Mouse (Mus musculus) adipocyte (in vitro differentiated cells): ENCODE results near the gene Rab7b.

ENCODE experiments used
- DNase-seq: peaks from one replicate; pipeline ENCODE4 v3.0.0-alpha.2; 2016; ENCODE audit warnings: low spot score

The Rab7b gene

DNA sequence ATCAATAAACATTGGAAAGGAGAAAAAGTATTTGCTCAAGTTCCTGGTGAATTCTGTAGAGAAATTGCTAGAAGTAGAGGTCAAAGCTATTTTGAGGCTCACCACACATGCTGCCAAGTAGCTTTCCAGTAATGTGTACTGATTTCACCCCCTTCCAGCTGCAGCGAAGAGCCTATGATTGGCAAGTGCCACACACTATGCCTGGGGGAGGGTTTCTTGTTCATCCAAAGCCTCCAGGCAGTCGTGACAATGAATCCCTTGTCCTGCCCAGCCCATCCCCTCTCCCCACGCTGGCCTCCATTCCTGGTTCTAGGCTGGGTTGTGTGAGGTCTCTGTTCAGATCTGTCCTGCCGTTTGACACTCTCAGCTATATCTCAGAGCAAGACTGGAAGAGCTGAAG is 7.8 kb downstream of the Rab7b start:
- DNase-seq: peak; percentile 70

DNA sequence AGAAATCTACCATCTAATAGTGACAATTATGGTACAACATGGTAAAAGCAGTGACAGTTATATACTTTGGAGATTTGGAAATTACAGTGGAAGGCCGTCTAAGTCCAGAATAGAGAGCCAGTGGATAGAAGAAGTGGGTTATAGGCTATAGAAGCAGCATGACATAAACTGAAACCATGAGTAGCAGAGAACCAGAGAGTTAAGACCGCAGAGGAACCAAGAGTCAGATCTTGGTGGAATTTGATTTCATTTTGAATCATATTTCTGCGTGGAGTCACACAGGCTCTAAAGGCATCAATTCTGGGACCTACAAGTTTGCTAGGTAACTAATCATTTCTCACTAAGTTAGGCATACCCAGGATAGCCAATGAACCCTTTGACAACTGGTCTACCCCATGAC is 10.3 kb downstream of the Rab7b start:
- no peak for DNase-seq

DNA sequence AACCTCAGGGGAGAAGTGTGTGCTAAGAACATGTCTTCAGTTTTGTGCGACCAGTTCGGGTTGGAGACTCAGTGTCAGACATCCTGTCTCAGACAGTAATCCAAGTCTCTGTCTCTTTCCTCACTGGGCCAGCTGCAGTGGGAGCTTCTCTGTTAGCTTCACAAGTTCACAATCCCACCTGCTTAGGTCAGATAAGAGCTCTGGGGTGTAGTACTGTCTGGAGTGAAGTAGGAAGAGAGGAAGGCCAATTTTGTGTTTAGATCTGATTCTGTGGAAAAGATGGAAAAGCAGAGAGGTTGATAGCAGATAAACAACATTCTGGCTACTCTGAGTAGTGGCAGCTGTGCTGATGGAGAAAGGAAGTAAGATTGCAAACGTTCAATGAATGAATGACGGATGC is 11.1 kb downstream of the Rab7b start:
- DNase-seq: no peak

DNA sequence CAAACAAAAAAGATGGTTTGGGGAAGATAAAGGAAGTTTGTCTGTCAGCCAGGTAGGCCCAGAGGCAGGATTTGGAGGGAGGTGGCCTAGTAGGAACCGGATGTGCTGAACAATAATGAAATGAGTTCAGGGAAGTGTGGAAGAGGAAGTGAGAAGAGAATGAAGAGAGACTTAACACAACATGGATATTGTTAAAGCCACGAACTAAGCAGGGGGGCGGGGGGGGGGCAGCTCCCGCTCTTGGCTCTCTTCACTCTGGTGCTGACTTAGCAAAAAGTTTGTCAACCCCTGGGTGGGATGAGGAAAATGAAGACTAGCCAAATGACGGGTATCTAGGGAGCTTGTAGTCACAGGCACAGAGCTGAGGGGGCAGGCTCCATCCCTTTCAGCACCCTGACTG is 12.0 kb downstream of the Rab7b start:
- no peak for DNase-seq

DNA sequence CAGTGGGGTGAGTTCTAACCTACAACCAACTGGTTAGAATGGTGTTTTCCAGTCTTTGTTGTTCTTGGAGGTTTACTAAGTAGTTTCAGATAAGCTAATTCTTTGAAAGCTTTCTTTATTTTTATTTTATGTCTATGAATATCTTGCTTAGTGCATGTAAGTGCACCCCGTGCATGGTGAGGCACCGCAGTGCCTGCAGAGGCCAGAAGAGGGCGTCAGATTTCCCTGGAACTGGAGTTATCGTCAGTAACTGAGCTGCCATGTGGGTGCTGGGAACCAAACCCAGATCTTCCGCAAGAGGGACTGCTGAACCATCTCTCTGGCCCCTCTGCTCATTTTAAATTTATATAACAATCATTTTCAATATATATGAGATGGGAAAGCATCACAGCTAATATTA is 12.9 kb downstream of the Rab7b start:
- no peak for DNase-seq

DNA sequence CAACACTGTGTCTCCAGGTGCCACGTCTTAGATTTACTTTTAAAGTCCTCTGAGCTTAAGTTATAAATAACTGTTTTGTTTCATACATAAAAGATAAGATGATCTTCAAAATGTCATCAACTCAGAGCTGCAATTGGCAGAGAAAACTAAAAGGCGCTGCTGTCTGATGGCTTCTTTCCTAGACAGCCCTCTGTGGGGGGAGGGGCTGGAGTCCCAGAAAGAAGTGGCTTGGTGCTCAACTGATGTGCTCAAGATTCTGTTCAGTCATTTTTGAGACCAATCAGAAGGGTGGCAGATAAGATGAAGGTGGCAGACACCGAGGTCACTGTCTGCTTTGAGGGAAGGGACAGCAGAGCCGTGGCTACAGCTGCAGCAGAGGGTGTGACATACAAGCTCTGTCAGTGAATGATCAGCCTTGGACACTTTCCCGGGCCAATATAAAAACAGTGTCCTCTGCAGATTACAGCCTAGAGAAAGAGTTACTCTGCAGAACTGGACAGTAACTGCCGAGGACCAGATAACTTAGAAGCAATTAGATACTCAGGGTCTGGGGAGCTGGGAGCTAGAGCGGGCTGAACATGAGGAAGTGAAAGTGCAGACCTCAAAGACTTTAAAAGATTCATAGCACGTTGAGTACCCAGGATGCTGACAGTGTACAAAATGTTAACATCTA is 13.7 kb downstream of the Rab7b start:
- DNase-seq: no peak

DNA sequence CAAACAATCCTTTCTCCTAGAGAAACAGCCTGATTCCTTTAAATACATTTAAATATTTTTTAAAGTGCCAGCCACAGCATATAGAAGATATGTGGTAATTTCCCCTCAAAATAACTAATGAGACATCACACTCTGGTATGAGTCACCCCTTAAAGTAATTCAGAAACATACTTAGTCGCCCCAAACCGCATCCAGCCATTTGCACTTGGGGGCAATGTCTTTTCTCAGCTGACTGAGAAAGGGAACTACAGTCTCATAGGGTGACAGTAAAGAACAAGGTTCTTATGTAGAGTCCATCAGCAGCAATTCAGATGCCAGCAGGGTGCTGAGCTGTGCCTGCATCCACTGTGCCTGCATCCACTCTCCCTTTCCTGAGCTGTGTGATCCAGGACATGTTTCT is 15.0 kb downstream of the Rab7b start:
- DNase-seq: no peak

DNA sequence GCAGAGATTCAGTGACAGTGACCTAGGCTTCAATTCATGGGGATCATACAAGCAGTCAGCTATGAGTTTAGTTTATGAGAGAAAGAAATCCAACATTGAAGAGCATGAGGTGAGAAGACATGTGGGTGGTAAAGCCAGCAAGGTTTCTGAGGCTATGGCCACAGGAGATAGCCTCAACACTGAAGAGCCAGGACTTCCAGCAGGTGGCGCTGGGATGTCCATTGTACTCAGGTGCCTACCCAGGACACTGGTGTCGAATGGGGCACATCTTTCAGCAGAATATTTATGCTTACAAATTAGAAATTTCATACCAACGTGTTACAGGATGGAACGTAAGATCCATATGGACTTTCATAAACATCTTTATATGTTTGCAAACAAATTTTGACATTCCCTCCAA is 19.8 kb downstream of the Rab7b start:
- peak; percentile 61 for DNase-seq

DNA sequence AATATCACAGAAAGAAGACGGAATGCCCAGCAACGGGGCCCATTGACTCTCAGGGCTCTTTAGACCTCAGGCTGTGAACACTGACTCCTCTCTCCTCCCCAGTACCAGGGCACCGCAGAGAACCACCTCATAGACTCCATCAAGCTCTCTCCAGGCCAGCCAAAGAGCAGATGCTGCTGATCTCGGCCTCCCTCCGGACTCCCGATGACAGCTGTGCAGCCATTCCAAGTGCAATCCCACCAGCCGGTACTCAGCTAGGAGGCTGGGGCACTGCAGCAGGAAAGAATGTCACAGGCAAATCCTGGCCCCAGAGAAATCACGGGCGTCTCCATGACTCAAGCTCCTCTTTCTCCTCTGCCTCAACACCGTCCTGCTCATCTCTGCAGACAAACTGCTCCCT is 23.0 kb downstream of the Rab7b start:
- DNase-seq: no peak

DNA sequence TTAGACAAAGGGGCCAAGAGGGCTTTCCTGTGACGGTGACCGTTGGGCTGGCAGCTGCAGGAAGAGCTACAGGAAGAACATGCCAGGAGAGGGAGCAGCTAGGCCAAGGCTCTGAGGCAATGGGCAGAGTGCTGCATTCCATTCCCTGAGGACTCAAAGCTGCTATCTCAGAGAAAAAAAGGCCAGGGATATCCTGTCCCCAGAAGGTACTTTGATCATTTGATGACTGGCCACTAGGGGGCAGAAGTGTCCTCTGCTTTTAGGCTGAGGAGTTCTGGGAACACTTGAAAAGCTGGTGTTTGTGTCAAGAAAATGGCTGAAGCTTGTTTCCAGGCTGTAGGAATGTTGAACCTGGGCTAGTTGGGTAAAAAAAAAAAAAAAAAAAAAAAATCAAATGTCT is 23.9 kb downstream of the Rab7b start:
- DNase-seq: peak; percentile 90

DNA sequence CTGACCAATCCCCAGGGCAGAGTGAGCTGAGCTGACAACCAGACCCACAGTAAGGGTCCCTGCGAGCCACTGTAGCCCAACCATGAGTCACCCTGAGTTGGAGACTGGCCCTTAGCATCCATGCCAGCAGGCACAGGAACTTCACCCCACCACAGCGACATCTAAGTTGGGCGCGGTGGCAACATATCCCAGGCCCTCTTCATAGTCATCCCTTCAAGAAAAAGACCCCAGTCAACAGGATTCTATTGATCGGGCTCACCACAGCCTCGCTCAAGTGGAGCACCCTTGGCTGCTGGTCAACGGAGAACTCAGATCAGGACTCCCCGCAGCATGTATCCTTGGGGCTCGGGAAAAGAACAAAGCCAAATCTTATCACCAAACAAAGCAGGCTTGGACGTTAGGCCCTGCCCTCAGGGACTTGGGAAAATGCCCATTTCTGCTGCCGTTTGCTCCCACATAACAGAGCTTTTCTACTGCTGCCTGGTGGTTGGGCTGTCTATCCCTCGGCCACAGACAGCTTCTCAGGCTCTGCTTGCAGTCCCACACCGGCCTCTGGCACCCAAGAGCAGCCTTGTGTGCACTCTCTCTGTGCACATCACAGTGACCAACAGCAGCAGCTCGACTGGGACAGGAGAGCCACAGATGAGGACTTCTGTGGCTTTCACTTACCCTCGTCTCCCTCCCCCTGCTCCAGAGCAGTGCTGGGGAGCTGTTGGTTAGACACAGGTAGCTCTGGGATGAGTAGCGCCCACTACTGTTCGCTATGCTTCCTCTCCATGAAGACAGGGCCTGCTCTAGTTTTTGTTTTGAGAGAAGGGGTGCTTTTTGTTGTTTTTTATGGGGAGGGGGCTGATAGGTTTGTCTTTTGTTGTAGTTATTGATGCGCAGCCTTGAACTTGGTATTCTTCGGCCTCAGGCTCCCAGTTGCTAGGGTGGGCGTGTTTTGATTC is 26.2 kb downstream of the Rab7b start:
- DNase-seq: no peak

DNA sequence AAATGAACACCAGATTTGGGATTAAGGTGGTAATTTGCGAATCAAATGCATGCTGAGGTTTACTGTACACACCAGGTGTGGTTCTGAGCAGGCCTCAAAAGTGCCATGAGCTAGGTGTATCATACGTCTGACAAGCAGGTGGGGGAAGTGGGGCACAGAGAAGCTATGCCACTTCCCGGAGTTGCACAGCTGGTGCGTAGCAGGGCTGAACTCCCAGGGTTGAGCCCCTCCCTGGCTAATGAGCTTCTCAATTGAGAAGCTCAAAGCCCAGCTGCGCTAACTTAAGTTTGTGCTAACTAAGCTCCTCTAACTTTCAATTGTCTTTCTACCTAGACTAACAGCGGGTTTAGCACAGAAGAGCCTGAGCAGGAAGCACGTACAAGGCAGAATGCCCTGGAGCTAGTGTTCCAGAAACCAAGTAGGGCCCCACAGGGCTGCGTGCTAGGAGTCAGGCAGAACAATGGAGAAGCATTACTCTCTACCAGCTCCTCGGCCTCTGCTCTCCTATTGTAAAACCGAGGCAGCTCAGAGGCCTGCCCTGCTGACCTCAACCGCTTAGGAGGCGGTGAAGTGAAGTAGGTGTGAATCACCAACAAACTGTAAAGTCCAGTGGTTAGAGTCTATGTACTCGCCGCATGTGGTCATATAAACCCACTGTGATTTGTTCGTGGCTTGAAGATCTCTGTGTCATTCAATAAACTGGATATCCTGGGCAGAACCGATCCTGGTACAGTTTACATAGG is 30.6 kb downstream of the Rab7b start:
- DNase-seq: no peak

DNA sequence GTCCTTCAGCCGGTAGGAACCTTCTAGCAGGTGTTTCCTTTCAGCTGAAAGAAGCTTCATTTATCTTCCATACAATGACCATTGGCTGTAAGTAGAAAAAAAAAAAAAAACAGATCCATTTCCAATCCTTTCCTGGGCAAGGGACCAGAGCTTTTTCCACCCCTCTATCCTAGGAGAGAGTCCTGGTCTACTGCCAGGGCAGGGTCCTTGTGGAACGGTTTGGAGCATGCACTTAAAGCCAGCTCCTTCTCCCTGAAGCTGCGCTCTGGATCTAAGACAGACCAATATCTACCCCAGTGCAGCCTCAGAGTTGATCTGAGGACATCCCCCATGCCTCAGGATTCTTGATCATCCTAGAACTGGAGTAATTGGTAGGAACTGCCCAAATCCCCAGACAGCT is 33.5 kb downstream of the Rab7b start:
- DNase-seq: no peak

DNA sequence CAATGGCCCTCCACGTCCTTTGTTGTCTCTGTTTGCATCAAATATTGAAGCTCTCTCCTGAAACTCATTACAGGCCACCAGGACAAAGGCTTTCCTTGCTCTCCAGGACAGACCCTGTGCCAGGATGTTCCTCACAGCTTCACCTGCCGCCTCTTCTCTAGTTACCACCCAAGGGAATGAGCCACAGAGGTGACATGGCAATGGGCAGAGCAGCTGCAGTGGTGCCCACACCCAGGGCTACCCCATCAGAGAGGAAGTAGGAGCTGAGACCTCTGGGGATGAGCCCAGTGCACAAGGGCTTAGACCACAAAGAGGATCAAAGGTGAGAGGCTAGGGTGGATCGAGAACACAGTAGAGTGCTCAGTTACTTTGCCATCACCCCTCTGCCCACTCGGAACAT is 35.1 kb downstream of the Rab7b start:
- no peak for DNase-seq

DNA sequence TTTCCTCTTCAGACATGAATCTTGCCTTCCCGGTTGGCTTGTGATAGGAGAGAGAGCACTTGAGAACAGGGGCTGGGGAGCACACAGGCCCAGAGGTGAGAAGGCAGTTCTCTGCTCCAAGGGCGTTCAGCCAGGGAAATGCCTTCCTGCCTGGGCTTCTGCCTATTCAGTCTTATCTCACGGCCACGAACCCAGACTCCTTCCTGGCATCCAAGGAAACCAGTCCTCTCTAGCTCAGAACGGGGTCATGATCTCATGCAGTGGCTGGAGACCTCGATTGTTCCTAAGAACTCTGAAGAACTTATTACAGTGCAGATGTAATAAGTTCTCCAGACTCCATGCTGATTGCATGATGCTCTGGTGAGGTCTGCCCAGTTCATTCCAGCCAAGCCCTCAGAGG is 38.1 kb downstream of the Rab7b start:
- DNase-seq: no peak

DNA sequence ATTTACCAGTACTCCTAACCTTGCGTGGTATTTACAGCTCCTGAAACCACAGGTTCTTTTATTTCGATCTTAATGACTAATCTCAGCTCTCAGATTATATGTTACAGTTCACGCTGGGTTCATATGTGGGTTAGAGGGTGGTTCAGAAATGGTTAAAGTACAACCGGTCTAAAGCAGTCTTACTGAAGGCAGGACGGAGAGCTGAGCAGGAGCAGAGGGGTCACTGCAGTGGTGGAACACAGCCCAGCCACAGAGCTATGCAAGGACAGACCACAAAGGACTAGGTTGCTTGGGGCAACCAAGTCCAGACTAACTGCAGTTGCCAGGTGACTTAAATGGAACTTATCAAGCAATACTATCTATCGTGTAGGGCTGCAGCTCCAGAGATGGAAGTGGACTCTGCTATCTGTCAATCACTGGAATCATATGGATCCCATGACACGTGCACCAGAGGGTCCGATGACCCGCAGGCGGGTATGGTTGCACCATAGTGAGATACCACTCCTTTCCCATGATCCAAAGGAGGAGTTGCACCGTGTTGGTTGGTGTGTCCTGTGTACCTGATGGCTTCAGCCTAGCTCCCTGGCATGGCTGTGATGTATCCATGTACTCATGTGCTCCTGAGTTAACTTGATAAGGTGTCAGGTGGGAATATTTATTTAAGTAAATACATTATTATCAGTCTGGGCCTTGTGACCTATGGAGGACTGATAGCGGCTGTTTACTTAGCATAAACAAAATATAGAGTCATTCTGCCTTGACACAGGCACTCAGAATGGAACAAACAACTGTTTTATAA is 42.3 kb downstream of the Rab7b start:
- no peak for DNase-seq

DNA sequence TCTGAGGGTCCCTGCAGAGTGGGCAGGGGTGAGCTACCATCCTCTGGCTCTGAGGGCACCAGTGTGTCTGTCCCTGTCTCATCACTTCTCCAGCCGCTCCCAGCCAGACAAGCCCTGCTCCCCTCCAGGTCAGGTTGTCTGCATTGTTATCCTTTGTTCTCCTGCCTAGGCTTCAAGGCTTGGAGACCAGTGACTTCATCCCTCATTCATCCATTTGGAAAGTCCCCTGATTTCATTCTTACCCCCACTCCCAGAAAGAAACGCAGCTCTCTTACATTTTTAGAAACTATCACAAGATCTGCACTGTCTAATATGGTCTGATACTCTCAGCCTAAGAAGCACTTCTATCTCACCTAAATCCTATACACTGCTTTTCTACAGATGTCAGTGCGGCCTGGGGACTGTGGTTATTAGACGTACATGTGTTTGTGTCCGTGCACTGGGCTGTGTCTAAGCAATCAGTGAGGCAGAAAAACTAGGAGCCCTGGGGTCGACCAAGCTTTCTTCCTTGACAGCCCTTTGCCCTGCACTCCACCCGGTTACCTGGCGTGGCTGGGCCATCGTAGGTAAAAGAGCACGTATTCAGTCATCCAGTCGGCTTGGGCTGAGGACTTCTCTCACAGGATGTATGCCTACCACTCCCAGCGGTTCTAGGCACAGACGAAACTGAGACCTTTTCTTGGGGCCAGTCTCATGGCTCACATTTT is 45.1 kb downstream of the Rab7b start:
- no peak for DNase-seq

DNA sequence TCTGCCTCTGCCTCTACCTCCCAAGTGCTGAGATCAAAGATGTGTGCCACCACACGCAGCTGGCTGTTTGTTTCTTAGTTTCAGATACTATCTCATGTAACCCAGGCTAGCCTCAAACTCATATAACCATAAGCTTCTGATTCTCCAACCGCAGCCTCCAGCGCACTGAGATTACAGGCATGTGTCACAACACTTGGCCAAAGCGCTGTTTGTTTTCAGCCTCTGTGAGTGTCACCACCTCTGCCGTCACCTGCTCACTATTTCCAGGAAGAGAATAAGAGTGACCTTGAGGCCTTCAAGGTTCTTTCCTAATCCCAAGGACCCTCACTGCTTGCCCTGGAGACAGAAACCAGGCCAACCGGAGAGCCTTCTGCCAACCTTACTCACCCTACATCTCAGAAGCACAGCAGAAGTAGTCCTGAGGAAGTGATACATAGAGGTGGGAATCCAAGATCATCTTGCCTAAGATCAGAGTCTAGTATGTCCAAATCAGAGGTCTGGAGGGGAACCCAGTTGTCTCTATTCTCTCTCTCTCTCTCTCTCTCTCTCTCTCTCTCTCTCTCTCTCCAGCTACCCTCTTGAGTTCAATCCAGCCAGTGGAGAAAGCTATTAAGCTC is 46.3 kb downstream of the Rab7b start:
- DNase-seq: no peak

DNA sequence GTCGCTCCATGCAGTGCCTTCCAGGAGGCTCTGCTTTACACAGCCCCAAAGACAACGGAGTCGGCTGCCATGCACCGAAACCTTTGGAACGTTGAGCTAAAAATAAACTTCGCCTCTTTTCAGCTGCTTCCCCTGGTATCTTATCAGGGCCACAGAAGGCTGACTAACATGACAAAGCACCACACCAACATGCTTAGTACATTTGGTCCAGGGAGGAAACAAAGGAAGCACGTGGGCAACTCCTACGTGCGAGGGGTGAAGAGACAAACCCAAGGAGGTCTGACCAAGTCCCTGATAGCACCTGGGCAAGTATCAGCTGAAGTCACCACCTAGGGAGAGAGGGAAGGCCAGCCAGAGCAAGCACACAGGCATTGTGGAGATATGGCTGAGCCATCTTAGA is 48.0 kb downstream of the Rab7b start:
- DNase-seq: no peak

DNA sequence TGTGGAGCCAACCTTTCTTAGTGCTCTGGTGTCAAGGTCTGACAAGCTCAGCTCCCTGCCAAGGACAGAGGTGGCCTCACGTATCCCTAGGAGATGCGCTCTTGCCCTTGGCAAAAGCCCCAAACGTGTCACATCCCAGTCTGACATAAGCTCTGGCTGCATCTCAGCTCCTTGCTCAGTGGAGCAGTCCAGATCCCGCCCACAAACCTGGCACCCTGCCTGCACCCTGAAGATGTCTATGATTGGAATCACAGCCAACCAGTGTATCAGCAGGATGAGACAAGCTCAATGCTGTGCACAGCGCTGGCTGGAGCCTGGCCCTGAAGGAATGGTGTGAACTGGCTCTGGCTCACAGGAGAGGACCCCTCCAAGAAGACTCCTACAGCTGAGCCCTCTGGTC is 48.8 kb downstream of the Rab7b start:
- DNase-seq: peak; percentile 74

DNA sequence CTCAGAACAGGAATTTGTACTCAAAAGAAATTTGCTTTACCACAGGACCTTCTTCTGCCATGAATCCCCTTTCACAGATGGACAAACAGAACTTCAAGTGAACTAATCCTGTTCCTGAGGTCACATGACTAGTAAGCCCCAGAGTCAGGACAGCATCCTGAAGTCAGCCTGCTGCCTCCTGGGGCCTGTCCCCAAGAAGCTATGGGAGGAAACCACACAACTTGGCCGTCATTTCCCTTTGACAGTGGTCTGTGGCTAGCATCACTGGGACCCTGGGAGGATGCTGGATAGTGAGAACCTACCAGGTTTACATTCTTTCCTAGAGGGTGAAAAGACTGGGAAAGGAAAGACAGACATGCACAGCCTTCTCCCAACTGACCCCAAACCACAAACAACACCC is 50.3 kb downstream of the Rab7b start:
- DNase-seq: no peak
